Mouse (Mus musculus): Measurements from ENCODE around the gene Ugt1a6a. TPM values are rescaled to one million over a fixed set of nuclear protein-coding genes. Genes with fewer than 3 reads are reported as not detected.

Gene Ugt1a6a
- polyA plus RNA-seq, 1 experiment from 2014 or later, result 35.4 TPM

GRCm38 (mm10) chr1:88260604-88261377, 126.2 kb downstream of the Ugt1a6a start:
- WGBS, result 79% methylated on average over 10 of the region's 10 CpGs
- Histone ChIP-seq H3K9me3 (replicated peaks; ENCODE audit: control insufficient read depth, low read length) (no peaks in the 10 kb centered on the region), H3K36me3 (ENCODE audit: control insufficient read depth, insufficient read depth, low read length) (peaks cover 56% of the 10 kb centered on the region), H3K9ac (ENCODE audit: low read length) (no peak overlapping the region), H3K27me3 (ENCODE audit: control insufficient read depth, insufficient read depth, low read length) (no peaks in the 10 kb centered on the region), H3K4me3 (replicated peaks; ENCODE audit: low read length) (no peak overlapping the region), H3K4me1 (ENCODE audit: control insufficient read depth, insufficient read depth, low read length) (peaks cover 18% of the 10 kb centered on the region), H3K4me2 (ENCODE audit: low read depth, low read length) (no peak overlapping the region), H3K27ac (ENCODE audit: low read length) (no peak overlapping the region)
- ATAC-seq (ENCODE audit: insufficient read depth, low FRiP score), result no peak

GRCm38 (mm10) chr1:88261706-88262105, 127.1 kb downstream of the Ugt1a6a start:
- ATAC-seq (ENCODE audit: insufficient read depth, low FRiP score), result no peak
- H3K36me3 ChIP-seq (ENCODE audit: control insufficient read depth, insufficient read depth, low read length), result peaks cover 65% of the 10 kb centered on the region
- peaks cover 18% of the 10 kb centered on the region for H3K4me1 ChIP-seq (ENCODE audit: control insufficient read depth, insufficient read depth, low read length)
- no peaks in the 10 kb centered on the region for H3K9me3 ChIP-seq (replicated peaks; ENCODE audit: control insufficient read depth, low read length)
- no peak overlapping the region for H3K4me3 ChIP-seq (replicated peaks; ENCODE audit: low read length)
- WGBS, result 85% methylated on average over 7 of the region's 7 CpGs
- no peaks in the 10 kb centered on the region for H3K27me3 ChIP-seq (ENCODE audit: control insufficient read depth, insufficient read depth, low read length)
- H3K4me2 ChIP-seq (ENCODE audit: low read depth, low read length), result no peak overlapping the region
- peak overlapping the region; percentile 7 for H3K27ac ChIP-seq (ENCODE audit: low read length)
- H3K9ac ChIP-seq (ENCODE audit: low read length), result no peak overlapping the region

- Histone ChIP-seq H3K27me3 (ENCODE audit: control insufficient read depth, insufficient read depth, low read length) (no peaks in the 10 kb centered on the region), H3K27ac (ENCODE audit: low read length) (peak overlapping the region; percentile 12), H3K36me3 (ENCODE audit: control insufficient read depth, insufficient read depth, low read length) (peaks cover 71% of the 10 kb centered on the region), H3K9ac (ENCODE audit: low read length) (no peak overlapping the region), H3K9me3 (replicated peaks; ENCODE audit: control insufficient read depth, low read length) (no peaks in the 10 kb centered on the region), H3K4me1 (ENCODE audit: control insufficient read depth, insufficient read depth, low read length) (peaks cover 18% of the 10 kb centered on the region), H3K4me2 (ENCODE audit: low read depth, low read length) (no peak overlapping the region), H3K4me3 (replicated peaks; ENCODE audit: low read length) (no peak overlapping the region)
- peak; percentile 51 for ATAC-seq (ENCODE audit: insufficient read depth, low FRiP score)
- 47% methylated on average over 4 of the region's 4 CpGs for WGBS
These were observed 127.6 kb downstream of the Ugt1a6a start for GRCm38 (mm10) chr1:88262255-88262654.

GRCm38 (mm10) chr1:88262961-88263360, 128.4 kb downstream of the Ugt1a6a start:
- Histone ChIP-seq H3K9me3 (replicated peaks; ENCODE audit: control insufficient read depth, low read length) (no peaks in the 10 kb centered on the region), H3K36me3 (ENCODE audit: control insufficient read depth, insufficient read depth, low read length) (peaks cover 78% of the 10 kb centered on the region), H3K9ac (ENCODE audit: low read length) (no peak overlapping the region), H3K27ac (ENCODE audit: low read length) (peak overlapping the region; percentile 12; the same call in 1 of the 2 replicates), H3K4me2 (ENCODE audit: low read depth, low read length) (no peak overlapping the region), H3K4me1 (ENCODE audit: control insufficient read depth, insufficient read depth, low read length) (peaks cover 18% of the 10 kb centered on the region), H3K27me3 (ENCODE audit: control insufficient read depth, insufficient read depth, low read length) (no peaks in the 10 kb centered on the region), H3K4me3 (replicated peaks; ENCODE audit: low read length) (no peak overlapping the region)
- 66% methylated on average over 6 of the region's 6 CpGs for WGBS
- no peak for ATAC-seq (ENCODE audit: insufficient read depth, low FRiP score)

- H3K4me3 ChIP-seq (replicated peaks; ENCODE audit: low read length), result no peak overlapping the region
- H3K36me3 ChIP-seq (ENCODE audit: control insufficient read depth, insufficient read depth, low read length), result peaks cover 86% of the 10 kb centered on the region
- ATAC-seq (ENCODE audit: insufficient read depth, low FRiP score), result no peak
- H3K27ac ChIP-seq (ENCODE audit: low read length), result no peak overlapping the region
- H3K4me1 ChIP-seq (ENCODE audit: control insufficient read depth, insufficient read depth, low read length), result peaks cover 18% of the 10 kb centered on the region
- 89% methylated on average over 5 of the region's 5 CpGs for WGBS
- H3K4me2 ChIP-seq (ENCODE audit: low read depth, low read length), result no peak overlapping the region
- no peak overlapping the region for H3K9ac ChIP-seq (ENCODE audit: low read length)
- no peaks in the 10 kb centered on the region for H3K9me3 ChIP-seq (replicated peaks; ENCODE audit: control insufficient read depth, low read length)
- no peaks in the 10 kb centered on the region for H3K27me3 ChIP-seq (ENCODE audit: control insufficient read depth, insufficient read depth, low read length)
These were observed 129.2 kb downstream of the Ugt1a6a start for GRCm38 (mm10) chr1:88263778-88264177.

- no peak overlapping the region for H3K27ac ChIP-seq (ENCODE audit: low read length)
- H3K4me2 ChIP-seq (ENCODE audit: low read depth, low read length), result no peak overlapping the region
- 83% methylated on average over 7 of the region's 7 CpGs for WGBS
- no peak for ATAC-seq (ENCODE audit: insufficient read depth, low FRiP score)
- H3K4me1 ChIP-seq (ENCODE audit: control insufficient read depth, insufficient read depth, low read length), result peaks cover 16% of the 10 kb centered on the region
- no peak overlapping the region for H3K9ac ChIP-seq (ENCODE audit: low read length)
- H3K9me3 ChIP-seq (replicated peaks; ENCODE audit: control insufficient read depth, low read length), result no peaks in the 10 kb centered on the region
- H3K36me3 ChIP-seq (ENCODE audit: control insufficient read depth, insufficient read depth, low read length), result peaks cover 92% of the 10 kb centered on the region
- no peak overlapping the region for H3K4me3 ChIP-seq (replicated peaks; ENCODE audit: low read length)
- H3K27me3 ChIP-seq (ENCODE audit: control insufficient read depth, insufficient read depth, low read length), result no peaks in the 10 kb centered on the region
These were observed 129.7 kb downstream of the Ugt1a6a start for GRCm38 (mm10) chr1:88264237-88264868.

GRCm38 (mm10) chr1:88264869-88265240, 130.2 kb downstream of the Ugt1a6a start:
- 78% methylated on average over 4 of the region's 4 CpGs for WGBS
- Histone ChIP-seq H3K36me3 (ENCODE audit: control insufficient read depth, insufficient read depth, low read length) (peaks cover 92% of the 10 kb centered on the region), H3K4me1 (ENCODE audit: control insufficient read depth, insufficient read depth, low read length) (peaks cover 12% of the 10 kb centered on the region; the same call in 1 of the 2 replicates), H3K4me2 (ENCODE audit: low read depth, low read length) (no peak overlapping the region), H3K9me3 (replicated peaks; ENCODE audit: control insufficient read depth, low read length) (no peaks in the 10 kb centered on the region), H3K27me3 (ENCODE audit: control insufficient read depth, insufficient read depth, low read length) (no peaks in the 10 kb centered on the region), H3K4me3 (replicated peaks; ENCODE audit: low read length) (no peak overlapping the region), H3K9ac (ENCODE audit: low read length) (no peak overlapping the region), H3K27ac (ENCODE audit: low read length) (no peak overlapping the region)
- ATAC-seq (ENCODE audit: insufficient read depth, low FRiP score), result no peak

GRCm38 (mm10) chr1:88266123-88266522, 131.5 kb downstream of the Ugt1a6a start:
- Histone ChIP-seq H3K4me3 (replicated peaks; ENCODE audit: low read length) (no peak overlapping the region), H3K9ac (ENCODE audit: low read length) (no peak overlapping the region), H3K36me3 (ENCODE audit: control insufficient read depth, insufficient read depth, low read length) (peaks cover 89% of the 10 kb centered on the region), H3K27ac (ENCODE audit: low read length) (no peak overlapping the region), H3K4me1 (ENCODE audit: control insufficient read depth, insufficient read depth, low read length) (peaks cover 9% of the 10 kb centered on the region; the same call in 1 of the 2 replicates), H3K27me3 (ENCODE audit: control insufficient read depth, insufficient read depth, low read length) (no peaks in the 10 kb centered on the region), H3K4me2 (ENCODE audit: low read depth, low read length) (no peak overlapping the region), H3K9me3 (replicated peaks; ENCODE audit: control insufficient read depth, low read length) (no peaks in the 10 kb centered on the region)
- WGBS, result 89% methylated on average over 13 of the region's 13 CpGs
- ATAC-seq (ENCODE audit: insufficient read depth, low FRiP score), result no peak

- WGBS, result 91% methylated on average over 6 of the region's 6 CpGs
- no peak for ATAC-seq (ENCODE audit: insufficient read depth, low FRiP score)
- Histone ChIP-seq H3K9me3 (replicated peaks; ENCODE audit: control insufficient read depth, low read length) (no peaks in the 10 kb centered on the region), H3K4me2 (ENCODE audit: low read depth, low read length) (no peak overlapping the region), H3K27me3 (ENCODE audit: control insufficient read depth, insufficient read depth, low read length) (no peaks in the 10 kb centered on the region), H3K9ac (ENCODE audit: low read length) (no peak overlapping the region), H3K27ac (ENCODE audit: low read length) (no peak overlapping the region), H3K4me3 (replicated peaks; ENCODE audit: low read length) (no peak overlapping the region), H3K4me1 (ENCODE audit: control insufficient read depth, insufficient read depth, low read length) (peaks cover 2% of the 10 kb centered on the region; the same call in 1 of the 2 replicates), H3K36me3 (ENCODE audit: control insufficient read depth, insufficient read depth, low read length) (peaks cover 84% of the 10 kb centered on the region)
These were observed 132.9 kb downstream of the Ugt1a6a start for GRCm38 (mm10) chr1:88267489-88267888.

All from stomach, embryonic 16.5 days (tissue).